Mouse (Mus musculus) brain, embryonic 14.5 days (tissue): ENCODE data around the gene Sorcs3.

Experiments
- CTCF ChIP-seq: fragments of 200-500 bp; IDR thresholded peaks from 2 replicates; pipeline ENCODE4 v1.5.1; 2012; ENCODE audit warnings: inconsistent platforms, mild to moderate bottlenecking, moderate library complexity, borderline replicate concordance; ENCODE audit not compliant: insufficient read depth, insufficient read length; ENCODE audit errors: extremely low read depth
- POLR2A ChIP-seq: fragments of 200-500 bp; IDR thresholded peaks from 2 replicates; pipeline ENCODE4 v1.6.1; 2012; ENCODE audit warnings: mild to moderate bottlenecking, inconsistent platforms, borderline replicate concordance; ENCODE audit not compliant: poor library complexity, insufficient read depth, insufficient read length, severe bottlenecking; ENCODE audit errors: extremely low read depth

GRCm38 (mm10) chr19:48331640-48332039, 125.8 kb downstream of the Sorcs3 start:
- TF ChIP-seq CTCF (peak; percentile 52; the same call in 1 of the 2 replicates), POLR2A (no peak)
